Mouse (Mus musculus) stomach, embryonic 15.5 days (tissue): Measurements from ENCODE around the gene Ckap5. TPM values are rescaled to one million over a fixed set of nuclear protein-coding genes. Genes with fewer than 3 reads are reported as not detected.
A peak's percentile ranks its signal among the peaks of the same experiment; 100 is the strongest.
"Not testable (repeated sequence)": the region's sequence is repeated elsewhere in the genome, so short reads cannot be mapped to it uniquely, and the experiment has no call there.

Experiments used
- ATAC-seq: fragments of 200-750 bp; cut with Nextera tagmentation; 2 replicates; pipeline ENCODE4 v1.8.0; 2017; ENCODE audit warnings: low read depth, moderate number of reproducible peaks, moderate TSS enrichment; ENCODE audit not compliant: insufficient read depth, low FRiP score
- H3K27ac ChIP-seq: fragments of 300-500 bp; sonication (generic); 2 replicates; pipeline ENCODE4 v1.5.1; 2015; ENCODE audit warnings: mild to moderate bottlenecking, inconsistent platforms
- H3K27me3 ChIP-seq: fragments of 300-500 bp; sonication (generic); replicated peaks from 2 replicates; pipeline ENCODE4 v1.6.1; 2015; ENCODE audit warnings: inconsistent platforms
- H3K36me3 ChIP-seq: fragments of 300-500 bp; sonication (generic); 2 replicates; pipeline ENCODE4 v1.6.1; 2015; ENCODE audit warnings: inconsistent platforms
- H3K4me1 ChIP-seq: fragments of 300-500 bp; sonication (generic); 2 replicates; pipeline ENCODE4 v1.6.1; 2015; ENCODE audit warnings: inconsistent platforms
- H3K4me2 ChIP-seq: fragments of 300-500 bp; sonication (generic); 2 replicates; pipeline ENCODE4 v1.6.1; 2015; ENCODE audit warnings: mild to moderate bottlenecking, inconsistent platforms
- H3K4me3 ChIP-seq: fragments of 300-500 bp; sonication (generic); replicated peaks from 2 replicates; pipeline ENCODE4 v1.5.1; 2015; ENCODE audit warnings: inconsistent platforms
- H3K9ac ChIP-seq: fragments of 300-500 bp; sonication (generic); 2 replicates; pipeline ENCODE4 v1.6.1; 2015; ENCODE audit warnings: inconsistent platforms
- H3K9me3 ChIP-seq: fragments of 300-500 bp; sonication (generic); 2 replicates; pipeline ENCODE4 v1.6.1; 2016; ENCODE audit warnings: inconsistent platforms
- WGBS: fragments of 180-500 bp; shearing (Covaris S2); methylation state at CpG from one replicate; pipeline ENCODE4 v1.1.7; 2015; 5-methylcytosine and 5-hydroxymethylcytosine counted together
- polyA plus RNA-seq: library from polyadenylated mRNA; unstranded; fragments of >200 nt; fragmentation: Nextera tagmentation; extraction: Ambion mirVana; gene quantifications from 2 replicates; pipeline ENCODE4 v1.2.1, GENCODE M21; 2015

Gene Ckap5
- polyA plus RNA-seq, 1 experiment from 2014 or later, result 81.9 TPM

GRCm38 (mm10) chr2:91517186-91517585 is 9.4 kb upstream of the Ckap5 start:
- WGBS, result 23% methylated on average over 2 of the region's 2 CpGs
- peak; percentile 43; the same call in 1 of the 2 replicates for ATAC-seq

DNA sequence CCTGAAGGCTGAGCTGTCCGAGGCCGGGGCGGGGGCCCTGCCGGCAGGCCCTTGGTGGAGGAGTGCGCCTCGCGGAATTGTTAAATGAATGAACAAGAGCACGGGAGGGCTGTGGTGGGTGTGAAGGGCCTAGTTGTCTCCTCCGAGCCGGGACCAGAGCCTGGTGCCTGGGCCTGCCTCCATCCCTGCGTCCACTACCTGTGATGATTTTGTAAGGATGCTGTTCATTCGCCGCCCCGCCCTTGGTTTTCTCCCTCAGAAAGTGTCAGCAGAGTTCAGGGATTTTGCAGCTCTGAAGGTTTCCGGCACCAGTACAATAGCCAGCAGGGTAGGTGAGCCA is 555 bp downstream of the Ckap5 start:
- Histone ChIP-seq H3K9me3 (no peaks in the 10 kb centered on the region), H3K4me1 (no peaks in the 10 kb centered on the region), H3K9ac (peak overlapping the region; percentile 96), H3K27me3 (no peaks in the 10 kb centered on the region), H3K27ac (peak overlapping the region; percentile 81), H3K4me3 (peak overlapping the region; percentile 98), H3K36me3 (no peaks in the 10 kb centered on the region), H3K4me2 (peak overlapping the region; percentile 57)
- ATAC-seq, result peak; percentile 61
- under 1% methylated on average over 15 of the region's 15 CpGs for WGBS

More at GRCm38 (mm10) chr2:91517186-91517585, 9.4 kb upstream of the Ckap5 start:
- Histone ChIP-seq H3K9ac (no peak overlapping the region), H3K4me3 (no peak overlapping the region), H3K4me1 (no peaks in the 10 kb centered on the region), H3K27ac (no peak overlapping the region), H3K27me3 (no peaks in the 10 kb centered on the region), H3K4me2 (no peak overlapping the region), H3K9me3 (no peaks in the 10 kb centered on the region), H3K36me3 (0 out of 2 replicates have a peak, but pooled peaks cover 4% of the 10 kb centered on the region)

DNA sequence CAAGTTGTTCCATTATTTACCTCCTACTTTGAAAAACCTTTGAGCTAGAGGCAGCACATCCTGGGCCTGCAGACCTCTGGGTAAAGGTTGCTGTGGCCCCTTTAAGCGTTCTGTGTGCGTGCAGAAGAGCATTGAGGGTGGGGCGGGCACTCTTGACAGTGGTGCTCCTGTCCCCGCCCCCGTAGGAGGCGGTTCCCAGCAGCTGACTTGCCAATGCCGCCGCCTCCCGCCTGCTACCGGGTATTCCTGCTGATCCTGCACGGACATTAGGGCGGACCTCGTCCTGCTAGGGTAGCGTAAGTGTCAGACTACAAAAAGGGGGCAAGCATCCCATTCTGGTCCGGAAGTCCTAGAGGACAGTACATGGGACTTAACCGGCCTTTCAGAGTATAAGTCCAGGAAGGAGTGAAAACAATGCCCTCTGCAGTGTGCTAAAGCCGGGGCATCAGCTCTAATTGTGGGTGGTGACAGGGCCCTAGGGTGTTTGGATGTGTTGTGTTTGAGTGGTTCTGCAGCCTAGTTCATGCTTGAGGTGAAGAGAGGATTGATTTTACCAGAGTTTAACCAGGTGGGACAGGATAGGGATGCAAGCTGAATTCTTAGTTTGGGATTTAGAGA is 11.1 kb downstream of the Ckap5 start:
- Histone ChIP-seq H3K36me3 (0 out of 2 replicates have a peak, but pooled peaks cover 3% of the 10 kb centered on the region), H3K4me1 (0 out of 2 replicates have a peak, but pooled peaks cover 7% of the 10 kb centered on the region), H3K9ac (no peak overlapping the region), H3K27ac (no peak overlapping the region), H3K27me3 (no peaks in the 10 kb centered on the region), H3K4me2 (peak overlapping the region; percentile 78), H3K9me3 (no peaks in the 10 kb centered on the region), H3K4me3 (peak overlapping the region; percentile 43)
- 2% methylated on average over 17 of the region's 17 CpGs for WGBS
- ATAC-seq, result peak; percentile 98

DNA sequence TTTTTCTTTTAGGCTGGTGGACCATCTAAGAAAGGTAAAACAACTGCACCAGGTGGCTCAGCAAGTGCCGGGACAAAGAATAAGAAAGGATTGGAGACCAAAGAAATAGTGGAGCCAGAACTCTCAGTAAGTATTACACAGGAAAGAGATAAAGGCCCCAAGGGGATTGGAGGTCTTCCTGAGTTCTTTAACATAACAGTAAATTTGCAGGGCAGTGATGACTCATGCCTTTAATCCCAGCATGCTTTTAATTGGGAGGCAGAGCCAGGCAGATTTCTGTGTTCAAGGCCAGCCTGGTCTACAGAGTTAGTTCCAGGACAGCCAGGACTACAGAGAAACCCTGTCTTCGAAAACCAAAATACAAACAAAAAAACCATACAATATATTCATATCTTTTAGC is 41.6 kb downstream of the Ckap5 start:
- no peaks in the 10 kb centered on the region for H3K4me1 ChIP-seq
- H3K27ac ChIP-seq, result no peak overlapping the region
- 92% methylated on average over 2 of the region's 2 CpGs for WGBS
- no peak overlapping the region for H3K9ac ChIP-seq
- no peaks in the 10 kb centered on the region for H3K27me3 ChIP-seq
- H3K9me3 ChIP-seq, result no peaks in the 10 kb centered on the region
- no peak overlapping the region for H3K4me2 ChIP-seq
- peaks cover 34% of the 10 kb centered on the region; the same call in 1 of the 2 replicates for H3K36me3 ChIP-seq
- no peak overlapping the region for H3K4me3 ChIP-seq
- ATAC-seq, result no peak

DNA sequence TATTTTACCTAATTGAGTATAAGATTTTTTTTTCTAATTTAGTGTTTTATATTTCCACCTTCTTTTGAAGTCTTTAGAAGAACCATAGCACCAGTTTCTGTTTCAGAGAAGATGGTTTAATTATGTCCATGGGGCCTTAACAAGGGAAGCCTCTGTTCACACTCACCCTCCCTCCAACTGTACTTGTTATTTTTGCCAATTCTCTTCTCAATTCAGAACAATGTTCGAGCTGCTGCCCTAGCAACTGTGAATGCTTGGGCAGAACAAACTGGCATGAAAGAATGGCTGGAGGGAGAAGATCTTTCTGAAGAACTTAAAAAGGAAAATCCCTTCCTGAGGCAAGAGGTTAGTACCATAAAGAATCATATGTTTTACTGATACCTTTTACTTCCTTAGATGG is 54.3 kb downstream of the Ckap5 start:
- Histone ChIP-seq H3K4me1 (no peaks in the 10 kb centered on the region), H3K36me3 (peaks cover 26% of the 10 kb centered on the region)
- 80% methylated on average over 1 of the region's 1 CpGs for WGBS

DNA sequence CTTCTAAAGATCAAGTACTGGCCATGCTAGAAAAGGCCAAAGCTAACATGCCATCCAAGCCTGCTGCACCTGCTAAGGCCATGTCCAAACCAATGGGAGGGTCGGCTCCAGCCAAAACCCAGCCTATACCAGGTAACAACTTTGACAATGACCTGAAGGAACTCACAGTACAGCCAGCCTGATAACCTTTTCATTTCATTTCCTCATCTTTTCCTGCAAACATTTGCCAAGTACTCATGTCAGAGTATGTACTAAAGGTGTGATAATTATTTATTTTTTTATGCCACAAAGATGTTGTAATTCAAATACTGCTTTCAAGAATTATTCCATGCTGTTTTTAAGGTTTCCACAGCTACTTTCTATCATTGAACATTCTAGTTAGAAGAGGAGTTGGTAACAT is 59.7 kb downstream of the Ckap5 start:
- no peaks in the 10 kb centered on the region for H3K9me3 ChIP-seq
- H3K4me3 ChIP-seq, result no peak overlapping the region
- peaks cover 27% of the 10 kb centered on the region for H3K36me3 ChIP-seq
- H3K27me3 ChIP-seq, result no peaks in the 10 kb centered on the region
- no peak overlapping the region for H3K27ac ChIP-seq
- no peak overlapping the region for H3K4me2 ChIP-seq
- WGBS, result 88% methylated on average over 1 of the region's 1 CpGs
- no peak overlapping the region for H3K9ac ChIP-seq
- no peak for ATAC-seq
- H3K4me1 ChIP-seq, result no peaks in the 10 kb centered on the region

More for the DNA sequence above, 54.3 kb downstream of the Ckap5 start:
- no peaks in the 10 kb centered on the region for H3K9me3 ChIP-seq
- no peak overlapping the region for H3K4me2 ChIP-seq
- no peak overlapping the region for H3K4me3 ChIP-seq
- H3K27ac ChIP-seq, result no peak overlapping the region
- no peak for ATAC-seq
- no peaks in the 10 kb centered on the region for H3K27me3 ChIP-seq
- no peak overlapping the region for H3K9ac ChIP-seq

GRCm38 (mm10) chr2:91600475-91600874 is 73.9 kb downstream of the Ckap5 start:
- Histone ChIP-seq H3K9me3 (no peaks in the 10 kb centered on the region), H3K36me3 (peaks cover 53% of the 10 kb centered on the region), H3K4me3 (no peak overlapping the region), H3K27me3 (no peaks in the 10 kb centered on the region), H3K4me2 (no peak overlapping the region), H3K27ac (no peak overlapping the region), H3K4me1 (no peaks in the 10 kb centered on the region), H3K9ac (no peak overlapping the region)
- 94% methylated on average over 4 of the region's 4 CpGs for WGBS
- ATAC-seq, result no peak

DNA sequence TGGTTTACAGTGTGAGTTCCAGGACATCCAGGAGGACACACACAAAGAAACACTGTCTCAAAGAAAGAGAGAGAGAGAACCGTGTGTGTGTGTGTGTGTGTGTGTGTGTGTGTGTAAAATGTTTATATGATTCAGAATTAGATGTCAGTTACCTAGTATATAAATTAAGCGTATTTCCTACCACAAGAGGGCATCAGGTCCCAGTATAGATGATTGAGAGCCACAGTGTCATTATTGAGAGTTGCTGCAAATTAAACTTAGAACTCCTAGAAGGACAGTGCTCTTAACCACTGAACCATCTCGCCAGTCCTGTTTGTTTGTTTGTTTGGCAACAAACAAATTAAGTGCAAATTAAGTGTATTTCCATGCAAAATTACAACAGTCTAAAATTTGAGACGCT is 75.8 kb downstream of the Ckap5 start:
- H3K9me3 ChIP-seq, result no peaks in the 10 kb centered on the region
- no peak overlapping the region for H3K27ac ChIP-seq
- H3K4me2 ChIP-seq, result no peak overlapping the region
- 81% methylated on average over 4 of the region's 4 CpGs for WGBS
- H3K4me1 ChIP-seq, result no peaks in the 10 kb centered on the region
- H3K9ac ChIP-seq, result no peak overlapping the region
- no peak for ATAC-seq
- no peak overlapping the region for H3K4me3 ChIP-seq
- no peaks in the 10 kb centered on the region for H3K27me3 ChIP-seq
- H3K36me3 ChIP-seq, result peaks cover 51% of the 10 kb centered on the region

DNA sequence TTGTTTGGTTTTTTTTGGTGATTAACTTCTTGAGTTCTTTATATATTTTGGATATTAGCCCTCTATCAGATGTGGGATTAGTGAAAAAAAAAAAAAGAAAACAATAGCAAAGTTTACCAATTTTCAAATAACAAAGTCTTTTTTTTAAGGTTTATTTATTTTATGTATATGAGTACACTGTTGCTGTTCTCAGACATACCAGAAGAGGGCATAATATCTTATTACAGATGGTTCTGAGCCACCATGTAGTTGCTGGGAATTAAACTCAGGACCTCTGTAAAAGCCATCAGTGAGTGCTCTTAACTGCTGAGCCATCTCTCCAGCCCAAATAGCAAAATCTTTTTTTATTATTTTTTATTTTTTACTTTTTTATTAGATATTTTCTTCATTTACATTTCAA is 82.8 kb downstream of the Ckap5 start:
- not testable (repeated sequence) for H3K4me1 ChIP-seq, ATAC-seq, H3K4me3 ChIP-seq, H3K9me3 ChIP-seq, H3K9ac ChIP-seq, H3K27ac ChIP-seq, H3K4me2 ChIP-seq, H3K27me3 ChIP-seq
- H3K36me3 ChIP-seq, result peaks cover 47% of the 10 kb centered on the region

GRCm38 (mm10) chr2:91622356-91622755 is 95.8 kb downstream of the Ckap5 start:
- no peak for ATAC-seq
- no peak overlapping the region for H3K4me2 ChIP-seq
- WGBS, result 90% methylated on average over 5 of the region's 5 CpGs
- H3K36me3 ChIP-seq, result peaks cover 40% of the 10 kb centered on the region
- H3K9me3 ChIP-seq, result no peaks in the 10 kb centered on the region
- no peak overlapping the region for H3K9ac ChIP-seq
- no peaks in the 10 kb centered on the region for H3K4me1 ChIP-seq
- no peak overlapping the region for H3K27ac ChIP-seq
- H3K27me3 ChIP-seq, result no peaks in the 10 kb centered on the region
- H3K4me3 ChIP-seq, result no peak overlapping the region

- not testable (repeated sequence) for H3K4me3 ChIP-seq, H3K4me2 ChIP-seq, H3K4me1 ChIP-seq, H3K9me3 ChIP-seq, ATAC-seq, H3K9ac ChIP-seq, H3K27me3 ChIP-seq, H3K27ac ChIP-seq
- H3K36me3 ChIP-seq, result peaks cover 30% of the 10 kb centered on the region
- WGBS, result 91% methylated on average over 7 of the region's 7 CpGs
Observed at GRCm38 (mm10) chr2:91623366-91623765, 96.8 kb downstream of the Ckap5 start.

DNA sequence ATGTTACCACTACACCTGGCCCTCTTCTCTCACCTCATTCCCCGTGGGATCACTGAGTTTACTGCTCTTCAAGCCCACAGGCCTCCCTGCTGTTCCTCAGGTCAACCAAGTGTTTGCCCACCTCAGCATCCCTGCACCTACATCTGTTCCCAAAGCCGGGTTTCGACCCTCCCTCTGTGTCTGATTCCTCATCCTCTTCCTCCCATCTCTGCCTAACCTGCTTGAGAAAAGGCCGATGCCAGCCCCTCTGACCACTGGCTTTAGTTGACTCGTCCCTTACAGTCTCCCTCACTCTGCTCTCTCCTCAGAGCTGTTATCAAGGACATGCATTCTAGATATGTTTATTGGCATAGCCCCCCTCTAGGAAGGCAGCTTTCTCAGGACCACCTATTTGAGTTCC is 100.9 kb downstream of the Ckap5 start:
- Histone ChIP-seq H3K4me2 (no peak overlapping the region), H3K9ac (no peak overlapping the region), H3K4me3 (no peak overlapping the region), H3K36me3 (peaks cover 2% of the 10 kb centered on the region; the same call in 1 of the 2 replicates), H3K27ac (no peak overlapping the region), H3K9me3 (no peaks in the 10 kb centered on the region), H3K27me3 (no peaks in the 10 kb centered on the region), H3K4me1 (no peaks in the 10 kb centered on the region)
- no peak for ATAC-seq
- WGBS, result 74% methylated on average over 5 of the region's 5 CpGs

- H3K27ac ChIP-seq, result no peak overlapping the region
- no peaks in the 10 kb centered on the region for H3K27me3 ChIP-seq
- WGBS, result 89% methylated on average over 8 of the region's 8 CpGs
- no peaks in the 10 kb centered on the region for H3K4me1 ChIP-seq
- H3K36me3 ChIP-seq, result no peaks in the 10 kb centered on the region
- H3K9ac ChIP-seq, result no peak overlapping the region
- no peaks in the 10 kb centered on the region for H3K9me3 ChIP-seq
- H3K4me2 ChIP-seq, result no peak overlapping the region
- no peak for ATAC-seq
- H3K4me3 ChIP-seq, result no peak overlapping the region
Observed at GRCm38 (mm10) chr2:91628171-91628570, 101.6 kb downstream of the Ckap5 start.
